Mouse (Mus musculus): ENCODE results near the gene Dennd1b.

GRCm38 (mm10) chr1:138936169-138936568 is 27.1 kb upstream of the Dennd1b start:
- TF ChIP-seq HCFC1 (IDR thresholded peaks at IDR 0.05; ENCODE audit: borderline replicate concordance, insufficient read depth, low read length) (no peak), CHD2 (IDR thresholded peaks at IDR 0.05; ENCODE audit: low read depth, low read length) (no peak), ZNF384 (IDR thresholded peaks at IDR 0.05; ENCODE audit: low read depth, low read length) (no peak), MAFK (IDR thresholded peaks at IDR 0.05; ENCODE audit: insufficient read depth, low read depth, low read length) (no peak)

Data from ES-E14 (cell line).